Mouse (Mus musculus): ENCODE results near the gene Slc19a2.

The Slc19a2 gene

DNA sequence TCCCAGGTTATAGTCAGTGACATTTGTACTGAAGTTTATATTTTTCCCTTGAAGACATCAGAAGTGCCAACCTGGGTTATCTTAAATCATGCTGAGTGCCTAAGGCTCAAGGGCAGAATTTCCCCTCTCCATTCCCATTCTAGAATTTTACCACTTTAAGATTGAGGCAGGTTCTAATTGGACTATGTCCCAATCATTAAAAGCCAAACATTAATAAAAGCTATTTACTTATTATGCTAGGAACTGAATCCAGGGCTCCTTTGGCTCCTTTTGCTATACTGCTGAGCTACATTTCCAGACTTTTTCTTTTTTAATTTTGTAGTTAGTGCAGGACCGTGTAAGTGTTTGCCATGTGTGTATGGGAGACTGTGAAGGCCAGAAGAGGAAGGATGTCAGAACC, 2.6 kb downstream of the Slc19a2 start:
- no peak for DNase-seq (ENCODE audit: low read depth, low spot score)

DNA sequence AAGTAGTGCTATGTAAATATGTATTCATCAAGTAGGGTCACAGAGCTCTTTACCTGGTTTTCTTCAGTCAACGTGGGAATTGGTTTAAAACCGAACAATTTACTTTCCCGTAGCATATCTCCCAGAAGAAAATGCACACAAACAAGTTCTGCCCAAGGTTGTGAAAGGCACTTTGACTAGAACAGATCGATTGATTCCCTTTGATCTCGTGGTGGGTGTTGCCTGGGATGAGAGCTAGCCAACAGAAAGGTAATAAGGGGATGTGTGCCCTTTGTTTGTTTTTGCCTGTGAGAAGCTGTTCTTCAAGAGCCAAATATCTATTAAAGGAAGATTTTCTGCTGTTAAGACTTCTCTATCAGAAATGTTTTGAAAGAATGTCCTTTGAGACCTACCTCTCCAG, 3.7 kb downstream of the Slc19a2 start:
- no peak for DNase-seq (ENCODE audit: low read depth, low spot score)

DNA sequence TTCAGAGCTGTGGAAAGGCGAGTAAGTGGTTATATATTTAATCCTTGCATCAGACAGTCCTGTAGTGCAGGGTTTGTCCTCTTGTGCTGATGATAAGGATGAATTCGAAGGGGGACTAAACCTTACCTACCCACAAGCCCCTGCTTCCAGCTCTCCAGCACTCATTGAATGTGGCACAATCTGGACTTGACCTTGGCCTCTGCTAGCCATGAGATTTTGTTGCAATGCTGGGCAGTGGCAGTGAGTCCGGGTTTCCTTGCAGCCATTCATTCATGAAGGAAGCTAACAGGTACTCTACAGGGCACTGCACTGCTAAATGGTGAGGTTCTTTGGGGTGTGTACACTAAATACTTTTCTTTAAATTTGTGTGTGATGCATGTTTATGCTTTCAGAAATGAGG, 6.0 kb downstream of the Slc19a2 start:
- no peak for DNase-seq (ENCODE audit: low read depth, low spot score)

DNA sequence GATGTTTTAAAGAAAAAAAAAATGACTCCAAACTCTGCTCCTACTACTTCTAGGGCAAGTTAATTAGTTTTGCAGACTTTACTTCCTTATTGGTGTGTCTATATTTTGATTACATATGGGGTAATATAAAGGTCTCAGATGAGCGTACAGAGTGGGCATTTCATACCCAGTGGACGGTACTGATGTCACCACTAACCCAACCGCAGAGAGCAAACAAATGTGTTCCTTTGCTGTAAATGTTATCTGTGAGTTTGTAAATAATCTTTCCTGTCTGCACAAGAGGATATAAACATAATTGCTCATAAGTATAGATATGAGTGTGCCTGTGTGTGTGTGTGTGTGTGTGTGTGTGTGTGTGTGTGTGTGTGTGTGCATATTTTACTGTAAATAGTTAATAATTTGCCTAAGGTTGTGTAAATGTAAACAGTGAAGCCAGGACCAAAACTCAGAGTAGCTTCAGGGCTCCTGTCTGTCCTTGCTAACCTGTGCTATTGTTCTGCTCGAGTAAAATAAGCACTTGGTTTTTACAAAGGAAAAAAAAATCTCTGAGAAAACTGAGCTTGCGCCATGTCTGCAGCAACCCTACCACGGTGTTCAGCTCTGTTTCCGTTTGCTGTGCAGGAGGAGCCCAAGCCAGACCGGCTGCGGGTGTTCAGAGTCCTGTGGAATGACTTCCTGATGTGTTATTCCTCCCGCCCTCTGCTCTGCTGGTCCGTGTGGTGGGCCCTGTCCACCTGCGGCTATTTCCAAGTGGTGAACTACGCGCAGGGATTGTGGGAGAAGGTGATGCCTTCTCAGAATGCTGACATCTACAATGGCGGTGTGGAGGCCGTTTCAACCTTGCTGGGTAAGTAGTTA, 11.6 kb downstream of the Slc19a2 start:
- no peak for DNase-seq (ENCODE audit: low read depth, low spot score)

DNA sequence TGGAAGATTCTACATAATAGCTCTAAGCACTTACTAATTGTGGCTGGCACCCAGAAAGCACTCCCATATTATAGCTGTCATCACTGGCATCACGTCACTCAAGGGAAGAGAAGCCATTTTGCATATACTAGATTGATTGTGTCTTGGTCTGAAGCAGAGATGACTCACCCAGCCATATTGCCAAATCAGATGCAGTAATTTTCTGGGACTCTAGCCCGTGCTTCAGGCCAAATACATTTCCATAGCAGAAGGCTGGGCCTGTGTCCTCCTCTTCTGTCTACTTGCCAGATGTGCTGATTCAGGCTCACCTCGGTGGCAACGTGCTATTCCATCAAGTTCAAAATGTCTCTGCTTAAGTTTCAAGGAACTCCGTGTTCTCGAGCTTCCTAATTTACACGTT, 12.7 kb downstream of the Slc19a2 start:
- DNase-seq (ENCODE audit: low read depth, low spot score): peak; percentile 100

DNA sequence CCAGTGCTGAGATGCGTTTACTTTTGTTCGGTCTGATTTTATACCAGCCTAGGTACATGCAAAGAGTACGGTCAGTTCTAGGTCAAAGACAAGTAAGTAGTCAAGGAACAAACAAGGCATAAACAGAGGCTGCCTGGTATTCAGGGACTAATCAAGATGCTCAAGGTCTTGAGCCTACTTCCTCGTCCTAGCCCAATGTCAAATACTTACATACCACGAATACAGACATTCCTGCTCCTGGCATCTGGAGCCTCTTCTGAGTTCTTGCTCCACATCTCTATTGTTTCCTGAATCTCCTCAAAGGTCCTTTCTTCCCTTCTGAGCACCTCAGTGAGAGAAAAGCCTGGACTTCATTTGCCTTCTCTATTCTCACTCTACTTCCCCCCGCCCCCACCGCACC, 22.1 kb downstream of the Slc19a2 start:
- no peak for DNase-seq (ENCODE audit: low read depth, low spot score)

DNA sequence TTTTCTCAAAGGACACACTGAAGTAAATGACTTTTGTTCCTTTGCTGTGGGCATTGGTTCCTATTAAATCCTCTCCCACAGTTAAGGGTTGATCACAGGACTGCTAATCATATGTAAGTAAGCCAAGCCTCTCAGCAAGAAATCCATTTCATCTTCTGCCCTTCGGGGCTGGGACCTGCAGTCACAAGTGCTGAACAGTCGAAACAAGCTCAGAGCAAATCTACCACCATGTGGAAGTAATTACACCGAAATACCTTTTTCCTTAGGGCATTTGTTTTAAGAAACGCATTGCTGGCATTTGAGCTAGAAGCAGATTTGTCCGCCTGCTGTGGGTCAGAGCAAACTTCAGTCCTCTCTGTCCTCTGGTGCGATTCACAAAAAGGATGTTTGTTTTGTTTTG, 24.8 kb downstream of the Slc19a2 start:
- peak; percentile 88 for DNase-seq (ENCODE audit: low read depth, low spot score)

DNA sequence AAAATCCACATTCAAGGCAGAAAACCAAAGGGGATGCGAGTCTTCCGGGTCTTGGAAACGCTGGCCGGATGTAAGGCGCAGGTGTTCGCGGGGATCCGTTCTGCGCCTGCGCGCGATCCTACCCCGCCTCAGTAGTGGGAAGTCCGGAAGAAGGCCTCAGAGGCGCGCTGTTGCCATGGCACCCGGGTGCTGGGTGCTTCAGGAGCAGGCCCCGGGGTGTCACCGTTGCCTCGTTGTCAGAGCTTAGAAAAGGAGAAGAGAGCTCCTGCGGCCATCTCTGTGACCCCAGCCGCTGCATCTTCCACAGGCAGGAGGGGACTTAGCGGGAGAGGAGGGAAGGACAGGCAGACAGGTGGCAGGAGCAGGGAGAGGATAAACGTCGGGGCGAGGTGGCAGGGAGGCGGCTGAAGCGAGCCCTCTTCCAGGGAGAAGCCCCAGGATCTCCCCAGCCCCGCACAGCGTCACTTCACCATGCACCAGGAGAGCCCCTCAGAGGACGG, 26.7 kb downstream of the Slc19a2 start, which contains the start of gene Ccdc181:
Ccdc181 (plus strand) TSS at position 131 of the 500 bp plus-strand sequence.
- peak; percentile 75 for DNase-seq (ENCODE audit: low read depth, low spot score)

DNA sequence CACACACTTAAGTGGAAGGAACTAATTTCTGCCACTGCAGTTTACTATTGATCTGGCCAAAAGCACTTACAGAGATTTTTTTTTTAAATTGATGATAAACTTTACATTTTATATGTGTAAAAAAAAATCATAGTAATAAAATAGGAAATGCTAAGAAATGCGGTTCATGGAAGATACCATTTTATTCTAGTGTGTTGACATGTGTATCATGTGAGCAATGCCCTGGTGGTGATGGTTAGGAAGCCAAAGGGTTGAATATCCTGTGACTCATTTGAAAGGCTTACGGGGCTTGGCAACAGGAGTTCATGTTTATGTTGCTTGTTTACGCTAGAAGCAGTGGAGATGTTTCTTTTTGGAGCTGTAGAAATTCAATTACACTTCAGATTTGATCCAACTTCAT, 27.7 kb downstream of the Slc19a2 start:
- peak; percentile 88 for DNase-seq (ENCODE audit: low read depth, low spot score)

DNA sequence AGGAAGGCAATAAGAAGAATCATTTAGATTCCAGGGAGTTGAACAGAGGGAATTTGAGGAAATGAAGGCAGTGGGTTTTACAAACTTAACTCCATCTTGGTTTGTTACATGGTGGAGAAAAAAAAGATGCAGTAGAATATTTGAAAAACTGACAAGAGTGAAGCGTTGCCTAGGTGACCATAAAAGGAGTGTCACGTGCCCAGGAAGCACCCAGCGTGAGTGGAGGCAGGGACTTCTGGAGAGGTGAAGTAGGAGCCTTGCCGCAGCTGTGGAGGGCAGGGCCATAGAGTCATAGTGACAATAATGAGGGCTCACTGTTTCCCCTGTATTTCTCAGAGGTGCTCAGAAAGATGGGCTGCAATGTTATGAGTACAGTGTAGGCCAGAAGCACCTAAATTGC, 30.5 kb downstream of the Slc19a2 start:
- DNase-seq (ENCODE audit: low read depth, low spot score): no peak

DNA sequence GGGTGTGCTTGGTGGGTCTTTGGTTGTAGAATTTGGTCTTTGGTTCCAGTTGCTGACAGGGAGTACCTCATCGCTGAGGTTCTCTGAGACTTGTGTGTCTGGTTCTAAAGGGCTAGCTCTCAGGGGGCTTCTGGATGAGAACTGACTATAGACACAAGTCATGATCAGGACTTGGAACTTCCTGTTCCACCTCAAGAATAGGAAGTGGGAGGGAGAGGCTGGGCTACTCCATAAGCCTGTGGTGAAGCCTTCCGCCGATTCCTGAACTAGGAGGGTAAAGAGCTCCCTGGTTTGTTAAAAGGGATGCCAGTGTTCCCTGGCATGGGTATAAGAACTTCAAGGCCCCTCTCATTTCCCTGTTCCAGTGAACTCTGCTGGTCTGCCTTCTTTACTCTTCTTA, 35.2 kb downstream of the Slc19a2 start:
- no peak for DNase-seq (ENCODE audit: low read depth, low spot score)

DNA sequence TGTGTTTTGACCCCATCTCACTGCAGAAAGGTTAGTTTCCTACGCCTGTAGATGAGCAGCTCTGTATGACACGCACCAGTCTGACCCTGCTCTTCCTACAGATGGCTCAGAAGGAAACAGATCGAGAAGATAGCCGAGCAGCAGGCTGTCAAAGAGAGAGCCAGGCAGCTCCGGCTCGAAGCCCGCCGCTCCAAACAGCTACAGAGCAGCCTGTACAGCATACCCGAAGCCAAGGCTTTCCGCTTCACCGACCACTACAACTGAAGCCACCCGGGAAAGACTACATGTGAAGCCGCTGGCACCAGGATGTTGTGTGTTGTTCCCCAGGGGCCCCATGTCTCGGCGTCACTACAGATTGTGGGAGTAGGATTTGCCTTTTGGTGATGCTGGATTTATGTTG, 38.6 kb downstream of the Slc19a2 start:
- no peak for DNase-seq (ENCODE audit: low read depth, low spot score)

DNA sequence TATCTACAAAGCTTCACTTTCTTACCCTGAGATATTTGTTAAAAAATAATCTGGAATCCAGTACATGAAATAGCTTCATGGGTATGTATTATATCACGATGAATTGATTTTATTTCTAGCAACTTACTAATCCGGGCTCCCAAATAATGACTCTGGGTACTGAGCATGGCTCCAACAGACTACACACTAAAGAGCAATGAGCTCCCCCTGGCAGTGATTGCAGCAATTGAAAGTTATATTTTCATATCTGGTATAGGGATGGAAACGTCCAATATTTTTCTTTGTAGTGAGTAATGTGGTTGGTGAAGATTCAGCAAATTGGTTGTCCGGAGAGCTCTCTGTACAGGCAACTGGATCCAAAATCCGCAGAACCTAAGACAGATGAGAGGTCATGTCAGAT, 43.2 kb downstream of the Slc19a2 start:
- peak; percentile 49 for DNase-seq (ENCODE audit: low read depth, low spot score)

DNA sequence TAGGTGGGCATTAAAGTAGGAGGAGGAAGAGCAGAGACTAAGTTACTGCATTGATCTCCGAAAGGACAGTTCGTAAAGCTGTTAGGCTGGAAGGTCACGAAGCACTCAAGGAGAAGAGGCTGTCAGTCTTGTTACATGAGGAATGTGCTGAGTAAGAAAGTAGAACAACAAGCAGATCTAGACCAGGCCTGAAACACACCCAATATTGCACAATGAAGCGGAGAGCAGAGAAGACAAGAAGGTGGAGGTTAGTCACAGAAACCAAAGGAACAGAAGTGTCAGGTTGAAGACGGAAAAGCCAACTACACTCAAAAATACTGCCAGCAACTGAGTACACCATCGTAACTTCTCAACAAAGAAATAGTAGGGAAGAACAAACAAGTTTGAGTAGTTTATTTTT, 45.2 kb downstream of the Slc19a2 start:
- no peak for DNase-seq (ENCODE audit: low read depth, low spot score)

DNA sequence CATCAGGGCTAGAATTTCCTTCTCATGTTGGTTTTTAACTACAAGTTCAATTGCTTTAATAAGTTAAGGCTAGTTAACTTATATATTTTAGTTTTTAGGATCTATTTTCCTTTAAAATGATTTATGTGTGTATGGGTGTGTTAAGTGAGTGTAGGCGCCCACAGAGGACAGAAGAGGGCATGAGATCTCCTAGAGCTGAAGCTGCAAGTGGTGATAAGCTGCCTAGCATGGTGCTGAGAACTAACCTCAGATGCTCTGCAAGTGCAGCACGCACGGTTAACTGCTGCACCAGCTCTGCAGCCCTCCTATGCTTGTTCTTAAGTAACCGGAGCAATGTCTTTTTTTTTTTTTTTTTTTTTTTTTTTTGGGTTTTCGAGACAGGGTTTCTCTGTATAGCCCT, 47.6 kb downstream of the Slc19a2 start:
- DNase-seq (ENCODE audit: low read depth, low spot score): no peak

DNA sequence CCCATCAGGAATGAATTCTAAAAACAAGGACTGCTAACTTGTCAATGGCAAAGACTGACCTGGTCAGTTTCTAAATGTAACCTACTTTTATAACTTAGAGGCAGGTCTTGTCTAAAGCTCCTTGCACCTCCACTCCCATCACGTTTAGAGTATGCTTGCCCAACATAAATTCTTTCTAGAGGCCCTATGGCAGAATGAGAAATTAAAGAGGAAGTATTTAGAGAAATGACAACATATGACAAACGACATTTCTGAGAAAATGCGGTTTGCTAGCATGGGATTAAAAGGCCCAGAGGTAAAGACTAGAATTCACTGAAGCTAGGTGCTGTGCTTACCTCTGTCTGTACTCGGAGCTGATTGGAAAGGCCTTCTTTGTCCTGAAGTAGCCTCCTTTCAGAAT, 53.1 kb downstream of the Slc19a2 start:
- DNase-seq (ENCODE audit: low read depth, low spot score): no peak

DNA sequence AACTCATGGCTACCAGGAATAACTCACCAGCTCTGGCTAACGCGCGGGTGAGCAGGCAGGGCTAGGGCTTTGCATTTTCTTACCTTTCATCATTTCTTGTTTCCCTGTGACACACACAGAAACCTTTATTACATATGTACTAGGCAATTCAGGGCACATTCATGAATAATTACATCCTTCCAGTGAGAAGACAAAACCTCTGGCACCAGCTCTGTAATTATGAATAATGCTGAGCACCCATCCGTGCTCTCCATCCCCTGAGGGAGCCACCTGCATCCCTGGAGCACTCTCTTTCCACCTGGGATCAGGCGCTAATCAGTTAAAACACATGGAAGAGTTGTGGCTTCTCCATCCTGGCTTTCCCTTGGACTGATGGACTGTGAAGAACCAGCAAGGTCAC, 55.0 kb downstream of the Slc19a2 start, which contains the start of gene Nme7:
Nme7 (plus strand) TSS at position 301 of the 400 bp plus-strand sequence.
- no peak for DNase-seq (ENCODE audit: low read depth, low spot score)

DNA sequence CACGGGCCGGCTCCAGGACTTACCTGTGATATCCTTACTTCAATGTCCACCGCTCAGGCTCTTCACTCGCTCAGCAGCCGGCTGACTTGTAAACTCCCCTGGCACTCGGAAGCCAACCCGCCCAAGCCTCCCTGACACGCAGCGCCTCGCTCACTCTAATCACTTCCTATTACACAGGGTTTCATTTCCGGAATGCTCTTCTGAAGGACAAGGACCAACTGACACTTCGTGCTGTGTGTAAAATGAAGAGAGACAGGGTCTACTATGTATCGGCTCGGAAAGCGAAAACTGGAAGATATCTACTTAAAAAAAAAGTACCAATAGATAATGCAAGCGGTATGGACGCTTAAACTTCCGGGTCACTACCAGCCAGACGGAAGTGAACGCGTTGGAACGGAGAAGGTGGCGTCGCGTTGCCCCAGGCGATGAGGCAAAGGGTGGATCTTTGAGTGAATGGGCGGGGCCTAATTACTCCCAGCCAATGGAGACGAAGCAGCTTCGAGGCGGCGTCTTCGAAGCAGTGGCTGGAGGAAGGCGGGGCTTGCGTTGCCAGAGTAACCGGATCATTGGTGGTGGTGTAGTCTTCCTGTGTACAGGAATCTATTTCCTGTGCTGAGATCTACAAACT, 58.4 kb downstream of the Slc19a2 start, which contains the start of gene Blzf1:
Blzf1 (minus strand) TSS at position 366 of the 628 bp plus-strand sequence.
- peak; percentile 100 for DNase-seq (ENCODE audit: low read depth, low spot score)

DNA sequence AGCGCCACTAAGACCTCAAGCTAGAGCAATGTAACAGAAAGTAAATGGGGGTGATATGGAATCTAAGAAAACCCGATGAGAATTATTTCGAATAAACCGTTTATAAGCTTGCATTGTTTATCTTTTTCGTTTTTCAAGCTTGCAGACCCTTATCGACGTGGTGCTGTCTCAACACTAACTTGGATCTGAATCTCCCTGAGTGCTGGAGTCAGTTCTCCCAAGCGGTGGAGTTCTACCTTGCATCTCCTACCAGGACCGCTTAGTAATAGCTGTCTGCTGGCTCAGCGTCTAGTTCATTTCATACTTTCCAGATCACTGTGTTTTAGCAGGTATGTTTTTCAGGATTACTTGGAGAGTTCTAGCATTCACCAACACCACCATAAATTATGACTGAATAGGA, 59.1 kb downstream of the Slc19a2 start:
- DNase-seq (ENCODE audit: low read depth, low spot score): peak; percentile 59

DNA sequence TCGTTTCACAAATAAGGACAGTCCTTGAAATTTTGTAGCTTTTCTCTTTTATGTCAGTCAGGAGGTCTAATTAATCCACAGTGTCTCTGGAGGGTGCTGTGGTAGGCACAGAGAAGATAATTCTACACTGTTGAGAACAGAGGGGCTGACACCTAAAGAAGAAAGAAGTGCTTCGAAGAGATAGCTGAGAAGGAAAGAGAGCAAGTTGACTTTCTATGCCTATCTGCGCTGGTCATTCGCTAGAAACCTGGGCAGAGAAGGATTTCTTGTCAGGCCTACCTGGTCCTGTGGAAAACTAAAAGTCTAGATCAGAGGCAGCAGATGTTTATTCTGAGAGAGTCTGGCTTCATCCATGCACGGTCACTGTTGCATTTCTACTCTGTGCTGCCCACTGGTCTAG, 65.2 kb downstream of the Slc19a2 start:
- DNase-seq (ENCODE audit: low read depth, low spot score): no peak
